Mouse (Mus musculus) hindbrain, embryonic 12.5 days (tissue): ENCODE results near the gene Grtp1. TPM values are rescaled to one million over a fixed set of nuclear protein-coding genes. Genes with fewer than 3 reads are reported as not detected.
"Not testable (repeated sequence)": the region's sequence is repeated elsewhere in the genome, so short reads cannot be mapped to it uniquely, and the experiment has no call there.

Source experiments
- ATAC-seq: fragments of 200-750 bp; cut with Nextera tagmentation; 2 replicates; pipeline ENCODE4 v1.8.0; 2017; ENCODE audit warnings: moderate TSS enrichment; ENCODE audit not compliant: low FRiP score
- H3K27ac ChIP-seq: fragments of 300-500 bp; sonication (generic); 2 replicates; pipeline ENCODE4 v1.5.1; 2016; ENCODE audit warnings: mild to moderate bottlenecking
- H3K27me3 ChIP-seq: fragments of 300-500 bp; sonication (generic); 2 replicates; pipeline ENCODE4 v1.6.1; 2016; ENCODE audit warnings: mild to moderate bottlenecking
- H3K36me3 ChIP-seq: fragments of 300-500 bp; sonication (generic); 2 replicates; pipeline ENCODE4 v1.6.1; 2016; ENCODE audit warnings: mild to moderate bottlenecking
- H3K4me1 ChIP-seq: fragments of 300-500 bp; sonication (generic); 2 replicates; pipeline ENCODE4 v1.6.1; 2016
- H3K4me2 ChIP-seq: fragments of 300-500 bp; sonication (generic); replicated peaks from 2 replicates; pipeline ENCODE4 v1.6.1; 2016; ENCODE audit warnings: mild to moderate bottlenecking
- H3K4me3 ChIP-seq: fragments of 300-500 bp; sonication (generic); 2 replicates; pipeline ENCODE4 v1.5.1; 2016; ENCODE audit warnings: mild to moderate bottlenecking
- H3K9ac ChIP-seq: fragments of 300-500 bp; sonication (generic); 2 replicates; pipeline ENCODE4 v1.6.1; 2016; ENCODE audit warnings: mild to moderate bottlenecking, moderate library complexity
- H3K9me3 ChIP-seq: fragments of 300-500 bp; sonication (generic); replicated peaks from 2 replicates; pipeline ENCODE4 v1.6.1; 2016; ENCODE audit warnings: mild to moderate bottlenecking
- WGBS: fragments of 180-500 bp; shearing (Covaris S2); methylation state at CpG from one replicate; pipeline ENCODE4 v1.1.7; 2016; 5-methylcytosine and 5-hydroxymethylcytosine counted together
- microRNA counts: library from miRNA; unstranded; fragments of <30 nt; microRNA quantifications from one replicate; lab custom pipeline; 2017
- microRNA-seq: library from miRNA; unstranded; fragments of <30 nt; microRNA quantifications from one replicate; pipeline ENCODE4, GENCODE M21; 2017
- polyA plus RNA-seq: library from polyadenylated mRNA; unstranded; fragments of >200 nt; fragmentation: Nextera tagmentation; extraction: Ambion mirVana; gene quantifications from 2 replicates; pipeline ENCODE4 v1.2.1, GENCODE M21; 2016

Grtp1 gene
- polyA plus RNA-seq, 1 experiment from 2014 or later = 10.8 TPM

DNA sequence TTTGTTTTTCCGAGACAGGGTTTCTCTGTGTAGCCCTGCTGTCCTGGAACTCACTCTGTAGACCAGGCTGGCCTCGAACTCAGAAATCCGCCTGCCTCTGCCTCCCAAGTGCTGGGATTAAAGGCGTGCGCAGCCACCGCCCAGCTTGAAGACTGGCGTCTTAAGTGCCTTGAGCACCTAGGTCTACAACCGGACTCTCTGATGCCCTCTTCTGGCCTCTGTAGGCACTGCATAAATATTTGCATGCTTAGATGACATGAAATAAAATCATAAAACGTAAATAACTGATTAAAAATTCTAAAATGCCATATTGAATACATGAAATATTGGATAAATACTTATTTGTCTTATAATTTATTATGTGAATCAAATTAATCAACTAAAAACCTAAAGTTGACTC is 68.2 kb downstream of the Grtp1 start:
- peaks cover 86% of the 10 kb centered on the region for H3K36me3 ChIP-seq
- not testable (repeated sequence) for H3K27ac ChIP-seq, H3K9me3 ChIP-seq, H3K4me3 ChIP-seq, H3K27me3 ChIP-seq, H3K9ac ChIP-seq, H3K4me1 ChIP-seq, ATAC-seq, H3K4me2 ChIP-seq
- WGBS = 73% methylated on average over 9 of the region's 9 CpGs

DNA sequence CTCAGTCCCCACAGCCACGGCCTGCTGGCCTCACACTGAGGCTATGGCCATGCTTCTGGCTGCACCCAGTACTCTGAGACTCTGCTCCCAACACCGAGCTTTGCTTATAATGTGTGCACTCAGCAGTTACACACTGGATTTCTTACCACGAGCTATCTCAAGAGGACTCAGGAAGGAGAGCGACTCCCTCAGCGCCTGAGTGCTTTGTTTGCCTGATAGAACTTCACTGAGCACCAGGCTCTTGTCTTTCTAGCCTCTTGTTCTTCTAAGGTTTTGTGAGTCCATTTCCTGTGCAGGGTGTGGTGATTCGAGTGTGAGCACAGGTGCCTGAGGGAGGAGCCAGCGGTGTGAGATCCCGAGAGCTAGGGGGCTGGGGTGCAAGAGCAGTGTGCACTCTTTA is 75.5 kb downstream of the Grtp1 start:
- H3K27me3 ChIP-seq = no peaks in the 10 kb centered on the region
- no peaks in the 10 kb centered on the region for H3K4me1 ChIP-seq
- peaks cover 72% of the 10 kb centered on the region for H3K36me3 ChIP-seq
- H3K4me3 ChIP-seq = no peak overlapping the region
- no peak for ATAC-seq
- H3K9ac ChIP-seq = no peak overlapping the region
- H3K27ac ChIP-seq = no peak overlapping the region
- no peaks in the 10 kb centered on the region for H3K9me3 ChIP-seq
- whole genome bisulfite sequencing = 93% methylated on average over 8 of the region's 8 CpGs
- H3K4me2 ChIP-seq = no peak overlapping the region

DNA sequence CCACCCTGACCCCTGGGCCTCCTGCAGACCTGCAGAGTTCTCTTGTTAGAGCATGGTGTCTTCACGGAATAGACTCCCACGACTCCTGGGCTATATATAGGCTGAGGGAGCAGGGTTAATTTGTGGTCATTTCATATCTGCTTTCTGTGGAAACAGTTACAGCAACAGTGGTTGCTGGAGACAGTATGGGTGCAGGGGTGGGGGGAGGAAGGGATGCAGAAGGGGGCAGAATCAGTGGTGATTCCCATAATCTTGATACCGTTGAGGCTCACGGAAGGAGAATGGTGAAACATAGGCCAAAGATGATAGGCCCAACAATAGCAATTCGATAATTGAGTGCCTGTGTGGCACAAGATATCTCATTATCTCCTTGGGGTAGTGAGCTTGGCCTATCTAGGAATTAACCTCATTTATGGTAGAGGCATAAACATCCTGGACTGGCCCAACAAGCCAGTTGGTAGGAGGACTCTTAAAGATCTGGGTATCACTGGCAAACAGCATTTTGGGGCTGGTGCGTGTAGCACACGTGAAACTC is 77.5 kb downstream of the Grtp1 start:
- Histone ChIP-seq H3K4me1 (no peaks in the 10 kb centered on the region), H3K36me3 (peaks cover 69% of the 10 kb centered on the region), H3K9me3 (no peaks in the 10 kb centered on the region), H3K27me3 (no peaks in the 10 kb centered on the region), H3K27ac (no peak overlapping the region), H3K9ac (no peak overlapping the region), H3K4me2 (no peak overlapping the region), H3K4me3 (no peak overlapping the region)
- 94% methylated on average over 7 of the region's 7 CpGs for WGBS
- no peak for ATAC-seq

MicroRNA genes within 50 kb of the gene (microRNA counts, 519-probe panel; counts per million panel counts)
- microRNA mmu-miR-1968 (lab: Ali Mortazavi, UCI) = 2,810 counts per million, percentile 68 among the panel's probes with 10 or more counts

Small RNAs within 50 kb of the gene (microRNA-seq; reads per million reads assigned to microRNA genes)
- 11.1 reads per million, percentile 22 among the genes with 10 or more reads in this experiment for gene Mir1968
- gene Mir7065 = not detected

Other genes with a start within 250 kb of the Grtp1 start
- gene F7, start 174.6 kb downstream of the Grtp1 start, polyA plus RNA-seq = not detected in 2 replicates
- gene F10, start 163.3 kb downstream of the Grtp1 start, polyA plus RNA-seq = 0.59 and 0.66 TPM in 2 replicates
- gene Proz, start 139.7 kb downstream of the Grtp1 start, polyA plus RNA-seq = 0.65 and 0.68 TPM in 2 replicates
- 51.3 and 59.3 TPM in 2 replicates for gene Pcid2, start 95.2 kb downstream of the Grtp1 start, polyA plus RNA-seq
- gene Cul4a, start 95.0 kb downstream of the Grtp1 start, polyA plus RNA-seq = 92.1 and 95.5 TPM in 2 replicates
- gene Lamp1, start 41.5 kb downstream of the Grtp1 start, polyA plus RNA-seq = 276 and 280 TPM in 2 replicates
- 0.25 and 0.40 TPM in 2 replicates for gene Adprhl1, start 53.5 kb upstream of the Grtp1 start, polyA plus RNA-seq
- gene Dcun1d2, start 87.5 kb upstream of the Grtp1 start, polyA plus RNA-seq = 30.6 and 32.4 TPM in 2 replicates
- 49.5 and 59.4 TPM in 2 replicates for gene Tmco3, start 87.6 kb upstream of the Grtp1 start, polyA plus RNA-seq
- 144 and 147 TPM in 2 replicates for gene Tfdp1, start 138.1 kb upstream of the Grtp1 start, polyA plus RNA-seq
- not detected in 2 replicates for gene Atp4b, start 196.2 kb upstream of the Grtp1 start, polyA plus RNA-seq
- gene Grk1, start 204.5 kb upstream of the Grtp1 start, polyA plus RNA-seq = 0.03 TPM in 1 of 2 replicates, not detected in the other
- 0.52 TPM in 2 replicates for gene Tmem255b, start 234.6 kb upstream of the Grtp1 start, polyA plus RNA-seq